Mouse (Mus musculus): ENCODE results near the gene Kcnk6.

Kcnk6 gene

DNA sequence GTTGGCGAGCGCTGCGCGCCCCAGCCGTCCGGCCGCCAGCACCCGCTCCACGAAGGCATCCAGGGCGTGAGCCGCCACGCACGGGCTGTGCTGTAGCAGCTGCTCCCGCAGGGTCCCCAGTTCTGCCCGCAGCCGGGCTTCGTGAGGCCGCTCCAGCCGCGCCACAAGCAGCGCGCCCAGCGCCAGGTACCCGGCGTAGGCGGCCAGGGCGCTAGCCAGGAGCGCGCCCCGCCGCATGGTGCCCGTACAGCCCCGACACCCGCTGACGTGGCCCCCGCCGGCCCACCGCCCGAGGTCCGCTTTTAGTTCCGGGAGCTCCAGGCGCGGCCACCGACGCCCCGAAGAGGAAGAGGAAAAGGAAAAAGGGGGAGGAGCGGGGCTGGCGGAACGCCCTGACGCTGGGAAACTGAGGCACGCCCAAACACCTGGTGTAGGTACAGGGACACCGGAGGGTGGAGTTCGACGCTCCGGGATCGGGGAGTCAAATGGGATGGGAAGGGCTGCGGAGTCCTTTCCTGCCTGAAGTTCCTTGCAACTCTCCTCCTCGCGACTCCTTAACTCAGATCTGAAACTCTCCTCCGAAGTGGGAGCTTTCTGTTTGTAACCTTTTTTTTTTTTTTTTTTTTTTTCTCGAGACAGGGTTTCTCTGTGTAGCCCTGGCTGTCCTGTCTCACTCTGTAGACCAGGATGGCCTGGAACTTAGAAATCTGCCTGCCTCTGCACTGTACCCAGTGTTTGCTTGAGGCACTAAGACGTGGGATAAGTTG is at the start of gene Kcnk6:
TSS of gene Kcnk6 (minus strand) at position 269 of the 767 bp plus-strand sequence.
- peak; percentile 10; the same call in 1 of the 2 replicates for TF ChIP-seq GATA4 (IDR thresholded peaks at IDR 0.05; ENCODE audit: insufficient replicate concordance, low read length)

DNA sequence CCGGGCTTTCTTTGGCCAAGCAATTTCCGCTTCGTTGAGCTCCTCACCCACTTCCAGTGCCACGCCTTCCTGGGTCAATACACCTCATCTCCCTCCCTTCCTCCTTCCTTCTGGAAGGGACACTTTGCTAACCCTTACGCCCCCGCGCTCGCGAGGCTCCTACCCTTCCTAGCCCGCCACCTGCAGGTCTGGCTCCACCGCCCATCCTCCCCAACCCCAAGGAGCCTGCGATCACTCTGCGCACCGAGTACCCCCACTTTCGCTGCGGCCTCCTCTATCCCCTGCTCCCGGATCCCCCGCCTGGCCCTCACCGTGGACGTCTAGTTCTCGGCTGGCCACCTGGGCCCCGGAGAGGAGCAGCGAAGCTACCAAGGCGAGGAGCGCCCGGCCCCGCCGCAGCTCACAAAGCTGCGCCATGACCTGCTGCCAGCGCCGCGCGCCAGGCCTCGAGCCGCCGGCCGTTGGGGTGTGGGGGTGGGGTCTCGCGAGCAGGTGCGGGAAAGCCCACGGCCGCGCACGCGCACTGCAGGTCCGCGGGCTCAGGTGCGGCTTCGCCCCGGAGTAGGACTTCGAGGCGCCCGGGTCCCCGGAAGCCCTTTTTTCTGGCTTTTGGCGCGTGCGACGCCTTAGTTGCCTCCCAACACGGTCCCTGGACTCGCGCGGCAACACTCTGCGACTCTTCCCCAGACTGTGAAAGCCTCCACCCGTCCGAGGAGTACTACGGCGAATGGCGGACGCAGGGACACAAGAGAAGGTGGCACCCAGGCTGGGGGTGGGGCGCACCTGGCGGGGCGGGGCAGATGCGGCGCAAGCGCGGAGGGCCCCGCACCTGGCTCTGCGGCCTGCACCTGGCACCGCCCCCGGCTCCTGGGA is 49.1 kb upstream of the Kcnk6 start, which contains the start of gene Spint2:
TSS of gene Spint2 (minus strand) at position 712 of the 873 bp plus-strand sequence.
- no peak for TF ChIP-seq GATA4 (IDR thresholded peaks at IDR 0.05; ENCODE audit: insufficient replicate concordance, low read length)

DNA sequence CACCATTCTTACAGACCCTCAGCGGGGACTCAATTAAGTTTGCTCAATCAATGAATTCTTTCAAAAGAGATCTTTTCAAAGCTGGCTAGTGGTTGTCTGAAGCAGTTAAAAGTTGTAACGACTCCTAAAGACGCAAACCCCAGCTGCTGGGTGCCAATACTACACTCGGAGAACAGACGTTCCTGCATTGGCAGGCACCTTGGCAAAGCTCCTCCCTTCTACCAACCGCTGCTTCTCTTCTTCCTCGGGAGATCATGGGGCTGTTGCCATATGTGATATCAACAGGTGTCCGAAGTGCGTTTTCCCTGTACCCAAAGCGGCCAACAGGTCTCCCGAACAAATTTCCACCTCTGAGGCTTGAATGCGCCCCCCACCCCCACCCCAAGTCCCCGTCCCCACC is 48.5 kb upstream of the Kcnk6 start:
- TF ChIP-seq GATA4 (IDR thresholded peaks at IDR 0.05; ENCODE audit: insufficient replicate concordance, low read length), result no peak

DNA sequence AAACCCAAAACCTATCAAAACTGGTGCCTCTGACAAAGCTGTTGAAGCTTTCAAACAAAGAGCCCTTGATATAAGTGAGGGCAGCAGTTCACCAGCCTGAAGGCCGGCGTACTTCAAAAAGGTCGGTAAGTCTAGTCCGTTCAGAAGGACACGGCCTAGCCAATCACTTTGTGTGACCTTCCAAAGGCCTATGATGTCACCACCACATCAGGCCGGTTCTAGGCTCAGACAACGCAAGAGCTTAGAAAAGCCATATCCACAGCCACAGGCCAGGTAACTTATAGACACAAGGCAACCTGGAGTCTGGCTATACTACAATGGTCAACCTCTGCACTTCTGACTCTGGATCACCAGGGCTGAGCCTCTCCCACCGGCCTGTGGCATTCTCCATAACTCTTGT is 47.6 kb upstream of the Kcnk6 start:
- no peak for TF ChIP-seq GATA4 (IDR thresholded peaks at IDR 0.05; ENCODE audit: insufficient replicate concordance, low read length)

DNA sequence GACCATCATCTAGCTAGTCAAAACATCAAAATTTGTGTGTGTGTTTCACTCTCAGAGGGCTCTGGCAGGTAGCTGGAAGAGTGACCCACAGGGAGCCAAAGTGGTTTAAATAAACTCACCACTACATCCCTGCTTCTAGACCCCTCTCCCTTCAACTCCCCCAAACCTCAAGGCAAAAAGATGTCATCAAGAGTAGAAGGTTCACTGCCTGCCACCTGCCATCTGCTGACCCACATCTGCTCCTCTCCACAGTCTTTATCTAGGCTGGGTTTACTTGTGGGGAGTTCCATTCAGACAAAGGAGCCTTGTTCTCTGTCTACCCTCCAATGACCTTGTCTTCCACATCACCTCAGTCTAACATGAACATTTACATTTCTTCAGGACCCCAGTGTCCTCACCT is 46.9 kb upstream of the Kcnk6 start:
- TF ChIP-seq GATA4 (IDR thresholded peaks at IDR 0.05; ENCODE audit: insufficient replicate concordance, low read length), result no peak

DNA sequence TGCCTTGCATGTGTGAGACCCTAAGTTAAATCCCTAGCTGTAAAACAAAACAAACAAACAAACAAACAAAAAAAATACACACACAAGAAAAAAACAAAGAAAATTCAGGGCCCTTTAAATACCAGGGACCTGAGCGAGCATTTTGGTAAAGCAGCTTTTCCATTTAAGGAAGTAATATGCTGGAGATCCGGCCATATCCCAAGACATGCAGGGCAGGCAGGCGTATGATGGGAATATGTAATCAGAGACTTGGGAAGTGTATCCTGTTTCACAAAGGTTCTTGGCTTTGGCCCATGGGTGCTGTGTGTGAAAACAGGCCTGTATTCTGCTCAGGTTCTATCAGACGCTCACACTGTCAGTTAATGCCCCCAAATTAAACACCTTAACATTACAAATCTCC is 45.2 kb upstream of the Kcnk6 start:
- TF ChIP-seq GATA4 (IDR thresholded peaks at IDR 0.05; ENCODE audit: insufficient replicate concordance, low read length), result peak; percentile 62; the same call in 1 of the 2 replicates

DNA sequence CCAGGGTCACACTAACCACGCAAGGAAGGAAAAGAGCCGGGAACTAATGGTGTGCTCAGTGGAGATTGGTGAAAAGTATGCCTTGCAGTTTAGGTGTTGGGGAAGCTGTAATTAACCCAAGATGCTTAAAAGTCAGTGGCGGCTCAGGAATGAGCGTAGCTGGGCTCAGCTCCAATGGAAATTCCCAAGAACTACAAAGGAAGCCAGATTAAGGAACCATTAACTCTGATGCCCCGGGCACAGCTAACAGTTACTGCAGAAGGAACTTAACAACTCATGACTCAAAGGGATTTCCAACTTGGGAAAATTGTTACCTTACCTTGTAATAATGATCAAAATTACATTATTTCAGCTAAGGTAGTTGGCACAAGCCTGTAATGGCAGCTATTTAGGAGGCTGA is 44.4 kb upstream of the Kcnk6 start:
- no peak for TF ChIP-seq GATA4 (IDR thresholded peaks at IDR 0.05; ENCODE audit: insufficient replicate concordance, low read length)

DNA sequence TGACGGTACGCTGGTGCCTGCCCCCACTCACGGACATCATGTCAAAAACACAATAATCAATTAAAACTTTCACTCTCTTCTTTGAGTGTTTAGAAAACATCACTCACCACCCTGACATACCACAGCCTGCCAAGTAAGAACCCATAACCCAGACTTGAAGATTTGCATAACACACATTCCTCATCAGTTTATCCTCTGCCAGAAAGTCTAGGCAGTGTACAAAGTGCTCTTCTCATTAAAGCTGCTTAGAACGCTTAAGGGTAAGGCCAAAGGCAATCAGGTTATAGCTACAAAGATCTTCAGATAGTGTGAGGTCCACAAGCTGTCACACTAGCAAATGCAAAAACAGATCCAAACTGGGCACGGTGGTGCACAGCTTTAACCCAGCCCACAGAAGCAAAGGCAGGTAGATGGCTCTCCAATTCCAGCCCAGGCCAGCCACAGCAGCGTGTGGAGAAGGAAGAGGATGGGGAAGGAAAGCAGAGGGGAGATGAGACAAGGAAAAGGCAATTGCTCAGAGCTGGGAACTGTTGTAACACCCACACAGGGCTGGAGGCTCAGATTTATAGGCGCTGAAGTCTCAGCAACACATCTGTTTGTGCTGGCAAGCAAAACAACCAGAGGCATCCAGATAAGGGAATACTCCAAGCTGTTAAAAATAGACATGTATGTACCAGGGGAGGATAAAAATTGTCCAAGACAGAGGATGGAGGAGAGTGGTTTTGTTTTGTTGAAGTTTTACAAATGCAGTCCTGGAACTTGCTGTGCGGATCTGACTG is 39.6 kb upstream of the Kcnk6 start:
- no peak; the same call in 1 of the 2 replicates for TF ChIP-seq GATA4 (IDR thresholded peaks at IDR 0.05; ENCODE audit: insufficient replicate concordance, low read length)

DNA sequence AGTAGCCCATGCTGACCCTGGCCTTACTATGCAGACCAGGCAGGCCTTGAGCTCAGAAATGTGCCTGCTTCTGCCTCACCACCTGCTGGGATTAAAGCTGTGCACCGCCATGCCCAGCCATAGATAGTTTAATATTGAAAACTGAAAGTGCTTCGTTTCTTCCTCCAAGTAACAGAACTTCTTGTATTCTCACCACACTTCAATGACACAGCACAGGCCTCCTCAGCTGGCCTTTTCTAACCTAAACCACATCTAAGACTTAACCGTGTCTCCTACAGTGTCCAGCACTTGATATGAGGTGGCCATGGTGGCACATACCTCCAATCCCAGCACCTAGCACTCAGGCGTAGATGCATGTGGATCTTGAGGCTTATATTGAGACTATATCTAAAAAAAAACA is 38.1 kb upstream of the Kcnk6 start:
- no peak for TF ChIP-seq GATA4 (IDR thresholded peaks at IDR 0.05; ENCODE audit: insufficient replicate concordance, low read length)

DNA sequence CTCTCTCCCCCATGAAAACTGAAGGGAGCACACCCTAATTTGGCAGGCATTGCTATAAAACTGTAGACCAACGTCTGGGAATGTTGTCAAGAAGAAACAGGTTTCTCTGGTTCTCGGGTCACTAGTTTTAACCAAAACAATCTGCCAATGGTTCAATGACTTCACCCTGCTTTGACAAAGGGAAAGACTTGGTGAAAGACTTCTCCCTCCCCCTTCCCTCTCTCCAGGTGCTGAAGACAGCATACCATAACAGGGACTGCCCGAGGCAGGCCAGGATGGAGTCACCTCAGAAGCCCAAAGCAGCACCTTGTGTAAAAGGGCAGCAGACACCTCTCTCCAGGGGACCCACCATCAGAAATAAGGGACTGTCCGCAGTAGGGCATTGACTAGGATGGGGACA is 34.6 kb upstream of the Kcnk6 start:
- TF ChIP-seq GATA4 (IDR thresholded peaks at IDR 0.05; ENCODE audit: insufficient replicate concordance, low read length), result no peak

DNA sequence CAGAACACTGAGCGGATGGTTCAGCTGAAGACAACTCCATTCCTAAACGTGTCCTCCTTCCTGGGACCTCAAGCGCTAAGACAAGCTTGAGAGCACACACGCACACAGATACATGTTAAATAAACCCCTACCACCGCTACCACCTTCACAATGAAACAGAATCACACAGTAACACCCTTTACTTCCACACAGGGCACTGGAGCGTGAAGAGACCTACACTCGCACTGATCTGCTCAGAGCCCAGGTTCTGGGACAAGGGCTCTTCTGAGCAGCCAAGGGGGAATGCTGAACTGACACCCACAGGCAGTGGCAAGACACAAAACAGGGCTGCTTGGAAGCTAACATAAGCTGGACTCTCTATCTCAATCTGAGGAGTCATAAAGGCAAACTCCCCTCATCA is 33.3 kb upstream of the Kcnk6 start:
- TF ChIP-seq GATA4 (IDR thresholded peaks at IDR 0.05; ENCODE audit: insufficient replicate concordance, low read length), result no peak

DNA sequence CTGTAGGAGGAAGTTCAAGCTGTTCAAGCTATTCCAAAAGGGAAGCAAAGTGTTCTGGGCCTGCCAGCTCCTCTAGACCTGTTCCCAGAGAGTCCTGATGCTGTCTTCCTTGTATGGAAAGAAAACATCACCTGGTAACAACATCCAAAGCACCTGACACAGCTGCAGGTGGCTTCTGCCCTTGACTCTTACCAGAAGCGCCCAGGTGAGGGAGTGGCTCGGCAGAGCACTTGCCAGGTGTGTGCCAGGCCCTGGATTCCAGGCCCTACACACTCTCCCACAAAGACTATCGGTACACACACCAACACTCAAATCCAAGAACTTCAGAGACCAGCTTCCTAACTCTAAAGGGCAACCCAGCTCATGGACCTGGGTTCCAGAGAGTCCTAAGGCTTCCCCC is 31.5 kb upstream of the Kcnk6 start:
- no peak for TF ChIP-seq GATA4 (IDR thresholded peaks at IDR 0.05; ENCODE audit: insufficient replicate concordance, low read length)

DNA sequence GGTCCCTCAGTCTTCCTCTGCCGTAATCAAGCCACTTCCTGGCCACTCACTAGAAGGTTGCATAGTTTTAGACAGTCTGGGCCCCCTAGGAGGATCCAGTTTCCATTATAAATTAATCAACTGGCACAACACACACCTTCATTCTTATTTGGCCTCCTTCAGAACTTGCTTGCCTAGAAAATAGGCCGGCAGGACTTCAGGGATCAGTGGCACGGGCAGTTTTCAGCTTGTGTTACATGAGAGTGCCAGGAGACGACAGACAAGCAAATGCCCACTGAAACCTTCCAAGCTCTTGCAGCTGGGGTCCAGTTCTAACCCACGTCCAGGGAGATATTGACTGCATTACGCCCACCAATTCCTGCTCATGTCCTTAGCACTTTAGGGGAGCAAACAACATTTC is 29.8 kb upstream of the Kcnk6 start:
- no peak for TF ChIP-seq GATA4 (IDR thresholded peaks at IDR 0.05; ENCODE audit: insufficient replicate concordance, low read length)

DNA sequence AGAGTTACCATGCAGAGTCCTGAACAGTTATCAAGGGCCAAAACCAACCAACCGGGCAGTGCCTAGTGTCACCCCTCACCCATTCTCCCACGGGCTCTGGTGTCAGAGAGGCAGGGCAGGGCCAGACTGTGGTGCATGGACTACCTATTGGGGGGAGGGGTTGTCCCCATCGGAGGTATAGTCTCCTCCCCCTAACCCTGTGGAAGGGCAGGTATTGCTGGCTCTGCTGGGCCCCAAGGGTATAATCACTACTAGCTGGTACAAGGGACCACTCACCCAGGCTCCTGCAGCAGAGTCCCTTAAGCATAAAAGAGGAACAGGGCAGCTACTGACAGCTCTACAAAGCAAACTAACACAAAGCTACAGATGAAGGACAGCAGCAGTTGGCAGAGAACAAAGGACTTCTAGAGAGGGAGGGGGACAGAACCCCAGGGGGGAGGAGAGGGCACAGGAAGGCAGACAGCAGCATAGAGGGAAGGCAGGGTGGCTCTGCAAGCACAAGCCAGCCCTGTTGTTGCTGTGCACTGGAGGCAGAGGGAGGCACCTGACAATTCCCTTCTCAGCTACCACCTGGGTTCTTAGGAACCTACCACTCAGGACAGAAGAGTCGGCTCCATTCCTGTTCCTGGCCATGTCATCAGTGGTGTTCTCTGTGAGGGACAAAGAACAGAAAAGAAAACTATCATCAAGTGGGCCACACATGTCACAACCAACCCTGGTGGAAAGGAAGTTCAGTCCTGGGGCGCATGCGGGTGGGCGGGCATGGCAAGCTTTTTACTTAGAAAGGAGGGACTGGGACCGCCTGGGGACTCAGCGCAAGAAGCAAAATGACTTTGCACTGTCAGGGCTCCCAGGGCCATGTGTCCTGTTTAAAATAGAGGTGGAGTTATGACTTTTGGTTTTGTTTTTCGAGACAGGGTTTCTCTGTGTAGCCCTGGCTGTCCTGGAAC is 27.7 kb upstream of the Kcnk6 start:
- no peak for TF ChIP-seq GATA4 (IDR thresholded peaks at IDR 0.05; ENCODE audit: insufficient replicate concordance, low read length)
